Mouse (Mus musculus): ENCODE measurements around the gene Nodal. TPM values are rescaled to one million over a fixed set of nuclear protein-coding genes. Genes with fewer than 3 reads are reported as not detected.
"Not testable (repeated sequence)": the region's sequence is repeated elsewhere in the genome, so short reads cannot be mapped to it uniquely, and the experiment has no call there.

The Nodal gene
- polyA plus RNA-seq, 1 experiment, result 4.3 TPM

DNA sequence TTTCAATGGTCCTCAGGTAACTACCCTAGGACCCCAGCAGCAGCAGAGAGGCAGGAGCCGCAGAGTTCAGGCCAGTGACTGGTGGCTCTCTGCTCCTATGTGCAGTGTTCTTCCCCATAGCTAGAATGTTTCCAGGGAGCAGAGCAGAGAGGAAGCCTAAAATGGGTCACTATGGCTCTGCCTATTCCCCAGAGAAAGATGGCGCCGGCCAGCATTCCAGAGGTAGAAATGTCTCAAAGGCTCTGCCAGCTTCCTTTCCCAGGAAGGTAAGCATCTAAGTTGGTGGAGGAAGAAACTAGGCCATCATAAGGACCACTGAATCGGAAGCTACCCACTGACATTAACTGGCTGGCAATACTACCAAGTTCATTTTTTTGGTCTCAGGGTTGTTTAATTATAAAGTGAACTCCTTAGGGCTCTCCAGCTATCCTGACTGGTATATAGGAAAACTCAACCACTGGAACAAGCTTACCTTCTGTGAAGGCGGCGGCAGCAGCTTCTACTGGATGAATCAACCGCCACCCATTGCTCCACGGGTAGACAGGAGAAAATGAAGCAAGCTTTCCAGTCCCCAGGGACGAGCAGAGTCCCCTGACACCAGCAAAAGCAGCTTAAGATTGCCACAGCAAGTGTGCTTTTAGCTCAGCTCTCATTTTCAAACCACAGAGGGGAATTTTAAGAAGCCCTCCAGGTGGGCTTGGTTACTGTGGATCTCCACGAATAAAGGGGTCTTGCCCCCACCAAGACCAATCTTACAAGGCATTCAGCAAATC lies 30.0 kb downstream of the Nodal start:
- 74% methylated on average over 10 of the region's 10 CpGs for WGBS
- TF ChIP-seq POLR2A (IDR thresholded peaks at IDR 0.05; ENCODE audit: borderline replicate concordance, control insufficient read depth, low read depth, low read length) (no peak), CTCF (IDR thresholded peaks at IDR 0.05; ENCODE audit: control insufficient read depth, insufficient read depth, low read length) (no peak)
- Histone ChIP-seq H3K4me3 (replicated peaks; ENCODE audit: control insufficient read depth, low read depth, low read length) (no peak overlapping the region), H3K4me1 (ENCODE audit: control insufficient read depth, insufficient read depth, low read length) (peaks cover 4% of the 10 kb centered on the region; the same call in 1 of the 2 replicates), H3K27ac (ENCODE audit: control insufficient read depth, insufficient read depth, low read depth, low read length, poor library complexity) (no peak overlapping the region)

DNA sequence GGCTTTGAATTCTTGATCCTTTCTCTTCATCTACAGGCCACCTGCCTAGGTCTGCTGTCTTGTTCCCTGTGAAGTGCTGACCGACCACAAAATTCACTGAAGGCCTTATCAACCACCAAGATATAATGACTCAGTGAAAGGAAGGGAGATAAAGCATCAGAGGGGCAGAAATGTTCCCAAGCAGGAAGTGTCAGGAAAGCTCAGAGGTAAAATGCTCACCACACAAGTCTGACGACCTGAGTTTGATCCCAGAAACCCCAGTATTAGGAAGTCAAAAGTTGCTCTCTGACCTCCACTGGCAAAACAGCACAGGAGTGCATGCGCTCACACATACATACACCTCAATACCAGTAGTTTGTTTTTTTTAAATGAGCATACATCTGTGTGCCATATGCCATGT lies 31.1 kb downstream of the Nodal start:
- Histone ChIP-seq H3K4me3 (replicated peaks; ENCODE audit: control insufficient read depth, low read depth, low read length) (no peak overlapping the region), H3K4me1 (ENCODE audit: control insufficient read depth, insufficient read depth, low read length) (peaks cover 4% of the 10 kb centered on the region; the same call in 1 of the 2 replicates)
- 47% methylated on average over 3 of the region's 3 CpGs for WGBS

DNA sequence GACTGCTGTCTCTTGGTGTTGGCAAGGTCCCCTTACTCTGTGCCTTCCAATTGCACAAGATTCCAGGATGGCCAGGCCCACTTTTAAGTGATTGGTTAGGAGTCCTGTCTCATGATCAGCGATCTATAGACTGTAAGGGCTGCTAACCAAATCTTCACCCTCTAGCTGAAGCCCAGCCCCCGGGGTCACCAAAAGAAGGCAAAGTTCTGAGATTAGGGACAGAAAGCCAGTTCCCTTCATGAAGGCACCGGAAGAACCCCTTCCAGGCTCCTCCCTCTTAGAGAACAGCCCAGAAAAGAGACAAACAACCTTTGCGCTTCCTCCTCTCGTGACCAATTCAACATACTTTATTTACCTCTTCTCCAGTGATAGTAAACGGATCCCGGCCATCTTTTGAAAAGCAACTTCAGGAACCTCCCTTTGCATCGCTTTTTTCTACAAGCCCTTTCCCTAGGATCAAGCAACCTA lies 33.7 kb downstream of the Nodal start:
- Histone ChIP-seq H3K4me3 (replicated peaks; ENCODE audit: control insufficient read depth, low read depth, low read length) (peak overlapping the region; percentile 99), H3K4me1 (ENCODE audit: control insufficient read depth, insufficient read depth, low read length) (peaks cover 4% of the 10 kb centered on the region; the same call in 1 of the 2 replicates), H3K27ac (ENCODE audit: control insufficient read depth, insufficient read depth, low read depth, low read length, poor library complexity) (peak overlapping the region; percentile 92)
- under 1% methylated on average over 8 of the region's 8 CpGs for WGBS
- TF ChIP-seq POLR2A (IDR thresholded peaks at IDR 0.05; ENCODE audit: borderline replicate concordance, control insufficient read depth, low read depth, low read length) (no peak), CTCF (IDR thresholded peaks at IDR 0.05; ENCODE audit: control insufficient read depth, insufficient read depth, low read length) (no peak)

More for the DNA sequence above, 31.1 kb downstream of the Nodal start:
- H3K27ac ChIP-seq (ENCODE audit: control insufficient read depth, insufficient read depth, low read depth, low read length, poor library complexity), result no peak overlapping the region
- no peak for TF ChIP-seq POLR2A (IDR thresholded peaks at IDR 0.05; ENCODE audit: borderline replicate concordance, control insufficient read depth, low read depth, low read length)
- TF ChIP-seq CTCF (IDR thresholded peaks at IDR 0.05; ENCODE audit: control insufficient read depth, insufficient read depth, low read length), result no peak

- TF ChIP-seq POLR2A (IDR thresholded peaks at IDR 0.05; ENCODE audit: borderline replicate concordance, control insufficient read depth, low read depth, low read length), result peak; percentile 29; the same call in 1 of the 2 replicates
- no peak for TF ChIP-seq CTCF (IDR thresholded peaks at IDR 0.05; ENCODE audit: control insufficient read depth, insufficient read depth, low read length)
- H3K4me3 ChIP-seq (replicated peaks; ENCODE audit: control insufficient read depth, low read depth, low read length), result peak overlapping the region; percentile 99
- peaks cover 4% of the 10 kb centered on the region; the same call in 1 of the 2 replicates for H3K4me1 ChIP-seq (ENCODE audit: control insufficient read depth, insufficient read depth, low read length)
- WGBS, result under 1% methylated on average over 54 of the region's 62 CpGs
- peak overlapping the region; percentile 92 for H3K27ac ChIP-seq (ENCODE audit: control insufficient read depth, insufficient read depth, low read depth, low read length, poor library complexity)
Observed at GRCm38 (mm10) chr10:61451931-61452617, 34.3 kb downstream of the Nodal start.

GRCm38 (mm10) chr10:61452645-61453044 lies 34.9 kb downstream of the Nodal start, which contains the start of gene Eif4ebp2:
Gene Eif4ebp2, minus strand, starts transcription at chr10:61452661.
- H3K4me1 ChIP-seq (ENCODE audit: control insufficient read depth, insufficient read depth, low read length), result peaks cover 4% of the 10 kb centered on the region; the same call in 1 of the 2 replicates
- TF ChIP-seq POLR2A (IDR thresholded peaks at IDR 0.05; ENCODE audit: borderline replicate concordance, control insufficient read depth, low read depth, low read length) (peak; percentile 96), CTCF (IDR thresholded peaks at IDR 0.05; ENCODE audit: control insufficient read depth, insufficient read depth, low read length) (no peak)
- WGBS, result 1% methylated on average over 35 of the region's 36 CpGs

GRCm38 (mm10) chr10:61453171-61453570 lies 35.4 kb downstream of the Nodal start:
- H3K4me1 ChIP-seq (ENCODE audit: control insufficient read depth, insufficient read depth, low read length); H3K4me3 ChIP-seq (replicated peaks; ENCODE audit: control insufficient read depth, low read depth, low read length); H3K27ac ChIP-seq (ENCODE audit: control insufficient read depth, insufficient read depth, low read depth, low read length, poor library complexity): not testable (repeated sequence)
- WGBS, result 59% methylated on average over 3 of the region's 3 CpGs

More at GRCm38 (mm10) chr10:61452645-61453044, 34.9 kb downstream of the Nodal start, which contains the start of gene Eif4ebp2:
- Histone ChIP-seq H3K27ac (ENCODE audit: control insufficient read depth, insufficient read depth, low read depth, low read length, poor library complexity) (peak within 1 kb of the TSS; percentile 92), H3K4me3 (replicated peaks; ENCODE audit: control insufficient read depth, low read depth, low read length) (peak within 1 kb of the TSS; percentile 99)

DNA sequence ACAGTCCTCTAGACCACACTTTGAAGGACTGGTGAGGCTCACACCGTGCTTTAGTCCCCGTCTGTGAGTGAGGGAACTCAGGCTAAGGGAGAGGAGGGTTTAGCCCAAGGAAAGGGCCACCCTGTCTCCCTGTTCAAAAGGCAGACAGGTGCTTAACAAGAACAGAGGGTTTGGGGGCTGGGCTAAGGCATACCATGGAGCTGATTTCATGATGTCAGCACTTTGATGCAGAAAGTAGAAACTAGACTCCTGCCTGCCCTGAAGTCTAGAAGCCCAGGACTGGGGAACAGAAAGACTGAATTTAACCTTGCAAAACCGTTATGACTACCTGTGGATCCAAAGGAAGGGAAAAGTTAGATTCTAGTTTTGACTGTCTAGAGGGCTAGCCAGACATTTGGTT lies 39.4 kb downstream of the Nodal start:
- Histone ChIP-seq H3K27ac (ENCODE audit: control insufficient read depth, insufficient read depth, low read depth, low read length, poor library complexity) (no peak overlapping the region), H3K4me3 (replicated peaks; ENCODE audit: control insufficient read depth, low read depth, low read length) (no peak overlapping the region), H3K4me1 (ENCODE audit: control insufficient read depth, insufficient read depth, low read length) (no peaks in the 10 kb centered on the region)
- TF ChIP-seq CTCF (IDR thresholded peaks at IDR 0.05; ENCODE audit: control insufficient read depth, insufficient read depth, low read length), result no peak
- no peak for TF ChIP-seq POLR2A (IDR thresholded peaks at IDR 0.05; ENCODE audit: borderline replicate concordance, control insufficient read depth, low read depth, low read length)
- WGBS, result 77% methylated on average over 3 of the region's 3 CpGs

GRCm38 (mm10) chr10:61465009-61465408 lies 47.2 kb downstream of the Nodal start:
- 49% methylated on average over 4 of the region's 4 CpGs for WGBS
- Histone ChIP-seq H3K27ac (ENCODE audit: control insufficient read depth, insufficient read depth, low read depth, low read length, poor library complexity) (no peak overlapping the region), H3K4me3 (replicated peaks; ENCODE audit: control insufficient read depth, low read depth, low read length) (no peak overlapping the region), H3K4me1 (ENCODE audit: control insufficient read depth, insufficient read depth, low read length) (no peaks in the 10 kb centered on the region)
- no peak for TF ChIP-seq CTCF (IDR thresholded peaks at IDR 0.05; ENCODE audit: control insufficient read depth, insufficient read depth, low read length)
- TF ChIP-seq POLR2A (IDR thresholded peaks at IDR 0.05; ENCODE audit: borderline replicate concordance, control insufficient read depth, low read depth, low read length), result no peak
